Mouse (Mus musculus) olfactory bulb, adult 2 months (tissue): ENCODE measurements around the gene Rspry1.
A peak's percentile ranks its signal among the peaks of the same experiment; 100 is the strongest.

Source experiments
- CTCF ChIP-seq: fragments of 200-500 bp; IDR thresholded peaks from 2 replicates; pipeline ENCODE4 v1.5.1; 2012; ENCODE audit warnings: low read depth, mild to moderate bottlenecking, low read length, moderate library complexity; ENCODE audit not compliant: insufficient read depth
- POLR2A ChIP-seq: fragments of 200-500 bp; IDR thresholded peaks from 2 replicates; pipeline ENCODE4 v1.6.1; 2012; ENCODE audit warnings: mild to moderate bottlenecking, low read depth, low read length, moderate library complexity; ENCODE audit not compliant: insufficient read depth

- TF ChIP-seq POLR2A = peak; percentile 62
- TF ChIP-seq CTCF = no peak
Observed at GRCm38 (mm10) chr8:94601607-94602385, at the start of gene Rspry1, which contains the start of gene Fam192a.
